Mouse (Mus musculus) granulocyte monocyte progenitor cell, adult 5-6 weeks (primary cell): ENCODE measurements around the gene Tas2r126. TPM values are rescaled to one million over a fixed set of nuclear protein-coding genes. Genes with fewer than 3 reads are reported as not detected.

Experiments used
- ATAC-seq: replicated peaks from 2 replicates; pipeline ENCODE4 v1.8.0; 2016; ENCODE audit warnings: mild to moderate bottlenecking, moderate TSS enrichment, inconsistent platforms; ENCODE audit not compliant: poor library complexity, severe bottlenecking
- total RNA-seq, 2 experiments: library from RNA; stranded (forward) in 1 of 2; stranded (reverse) in 1 of 2; fragments of 200-712, 200-1000 nt in 1 of 2; fragments of >200 nt in 1 of 2; fragmentation: Nextera tagmentation in 1 of 2; gene quantifications; 2 replicates each; pipeline ENCODE4 v1.2.3; 2014 to 2017

Gene Tas2r126
- total RNA-seq, 2 experiments from 2014 or later, result not detected

DNA sequence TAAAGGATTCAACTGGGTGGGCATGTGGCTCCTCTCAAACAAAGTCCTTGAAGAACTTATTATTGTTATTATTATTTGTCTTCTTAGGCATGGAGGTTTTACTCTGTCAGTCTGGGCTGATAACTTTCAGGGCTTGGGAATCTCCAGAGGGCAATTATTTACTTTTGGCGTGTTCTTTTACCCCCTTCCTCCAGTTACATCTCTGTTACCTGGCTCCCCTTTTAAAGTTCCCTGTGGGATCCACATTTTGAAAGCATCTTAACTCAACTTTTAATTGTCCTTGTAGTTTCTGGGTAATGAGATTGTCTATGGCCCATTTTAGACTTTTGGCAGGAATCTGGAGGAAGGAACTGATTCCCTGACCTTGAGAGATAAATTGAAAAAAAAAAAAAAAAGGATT, 41.9 kb downstream of the Tas2r126 start, which contains the start of gene Olfr457:
Gene Olfr457 (minus strand): TSS at position 101 of the 400 bp plus-strand sequence.
- no peak for ATAC-seq

DNA sequence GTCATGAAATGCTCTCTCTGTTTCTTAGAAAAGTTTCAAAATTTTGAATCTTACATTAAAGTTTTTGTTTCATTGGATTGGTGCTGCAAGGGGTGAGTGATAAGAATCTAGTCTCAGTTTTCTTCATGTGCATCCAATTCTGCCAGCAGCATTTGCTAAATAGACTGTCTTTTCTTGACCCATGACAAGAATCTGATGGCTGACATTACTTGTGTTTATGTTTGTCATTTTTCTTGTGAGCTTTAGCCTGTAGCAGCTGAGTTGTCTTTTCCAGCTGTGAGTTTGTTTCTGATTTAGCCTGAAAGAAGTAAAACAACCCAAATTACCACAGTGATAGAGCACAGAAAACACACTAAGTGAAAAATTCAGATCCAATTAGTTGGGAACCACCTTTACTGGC, 50.3 kb downstream of the Tas2r126 start:
- no peak for ATAC-seq

Other genes with a start within 250 kb of the Tas2r126 start
- not detected in 2 replicates for gene Tas2r144, start 219.2 kb upstream of the Tas2r126 start, total RNA-seq (2014; fragmentation: Nextera tagmentation)
- gene Tas2r144, start 219.2 kb upstream of the Tas2r126 start, total RNA-seq (2017), result not detected in 2 replicates
- 10.5 and 16.7 TPM in 2 replicates for gene Gstk1, start 188.6 kb upstream of the Tas2r126 start, total RNA-seq (2014; fragmentation: Nextera tagmentation)
- gene Gstk1, start 188.6 kb upstream of the Tas2r126 start, total RNA-seq (2017), result 4.9 and 6.4 TPM in 2 replicates
- not detected in 2 replicates for gene Tmem139, start 172.6 kb upstream of the Tas2r126 start, total RNA-seq (2014; fragmentation: Nextera tagmentation)
- gene Tmem139, start 172.6 kb upstream of the Tas2r126 start, total RNA-seq (2017), result not detected in 2 replicates
- gene Casp2, start 169.6 kb upstream of the Tas2r126 start, total RNA-seq (2014; fragmentation: Nextera tagmentation), result 74.3 and 81.1 TPM in 2 replicates
- 48.6 and 58.7 TPM in 2 replicates for gene Casp2, start 169.6 kb upstream of the Tas2r126 start, total RNA-seq (2017)
- gene Clcn1, start 147.8 kb upstream of the Tas2r126 start, total RNA-seq (2014; fragmentation: Nextera tagmentation), result not detected in 2 replicates
- 1.9 TPM in 1 of 2 replicates, not detected in the other for gene Clcn1, start 147.8 kb upstream of the Tas2r126 start, total RNA-seq (2017)
- not detected in 2 replicates for gene Fam131b, start 109.9 kb upstream of the Tas2r126 start, total RNA-seq (2014; fragmentation: Nextera tagmentation)
- gene Fam131b, start 109.9 kb upstream of the Tas2r126 start, total RNA-seq (2017), result not detected in 2 replicates
- gene Zyx, start 84.9 kb upstream of the Tas2r126 start, total RNA-seq (2014; fragmentation: Nextera tagmentation), result 116 and 131 TPM in 2 replicates
- gene Zyx, start 84.9 kb upstream of the Tas2r126 start, total RNA-seq (2017), result 17.6 and 17.8 TPM in 2 replicates
- gene Epha1, start 61.3 kb upstream of the Tas2r126 start, total RNA-seq (2014; fragmentation: Nextera tagmentation), result 0.56 and 0.86 TPM in 2 replicates
- 0.04 TPM in 1 of 2 replicates, not detected in the other for gene Epha1, start 61.3 kb upstream of the Tas2r126 start, total RNA-seq (2017)
- 1.6 TPM in 1 of 2 replicates, not detected in the other for gene Tas2r143, start 34.3 kb upstream of the Tas2r126 start, total RNA-seq (2014; fragmentation: Nextera tagmentation)
- gene Tas2r143, start 34.3 kb upstream of the Tas2r126 start, total RNA-seq (2017), result not detected in 2 replicates
- gene Tas2r135, start 29.1 kb upstream of the Tas2r126 start, total RNA-seq (2014; fragmentation: Nextera tagmentation), result not detected in 2 replicates
- not detected in 2 replicates for gene Tas2r135, start 29.1 kb upstream of the Tas2r126 start, total RNA-seq (2017)
- gene Olfr458, start 30.7 kb downstream of the Tas2r126 start, total RNA-seq (2014; fragmentation: Nextera tagmentation), result not detected in 2 replicates
- gene Olfr458, start 30.7 kb downstream of the Tas2r126 start, total RNA-seq (2017), result not detected in 2 replicates
- not detected in 2 replicates for gene Olfr457, start 41.8 kb downstream of the Tas2r126 start, total RNA-seq (2014; fragmentation: Nextera tagmentation)
- gene Olfr457, start 41.8 kb downstream of the Tas2r126 start, total RNA-seq (2017), result not detected in 2 replicates
- not detected in 2 replicates for gene Olfr456, start 52.7 kb downstream of the Tas2r126 start, total RNA-seq (2014; fragmentation: Nextera tagmentation)
- gene Olfr456, start 52.7 kb downstream of the Tas2r126 start, total RNA-seq (2017), result not detected in 2 replicates
- not detected in 2 replicates for gene Olfr455, start 113.1 kb downstream of the Tas2r126 start, total RNA-seq (2014; fragmentation: Nextera tagmentation)
- gene Olfr455, start 113.1 kb downstream of the Tas2r126 start, total RNA-seq (2017), result not detected in 2 replicates
- not detected in 2 replicates for gene Tcaf3, start 163.2 kb downstream of the Tas2r126 start, total RNA-seq (2014; fragmentation: Nextera tagmentation)
- gene Tcaf3, start 163.2 kb downstream of the Tas2r126 start, total RNA-seq (2017), result not detected in 2 replicates
- not detected in 2 replicates for gene Tcaf2, start 210.7 kb downstream of the Tas2r126 start, total RNA-seq (2014; fragmentation: Nextera tagmentation)
- 0.22 TPM in 1 of 2 replicates, not detected in the other for gene Tcaf2, start 210.7 kb downstream of the Tas2r126 start, total RNA-seq (2017)